Mouse (Mus musculus): ENCODE results near the gene Gm30302. TPM values are rescaled to one million over a fixed set of nuclear protein-coding genes. Genes with fewer than 3 reads are reported as not detected.

The Gm30302 gene
- polyA plus RNA-seq (2012; rRNA removed), result 0.03 TPM in 2 replicates

DNA sequence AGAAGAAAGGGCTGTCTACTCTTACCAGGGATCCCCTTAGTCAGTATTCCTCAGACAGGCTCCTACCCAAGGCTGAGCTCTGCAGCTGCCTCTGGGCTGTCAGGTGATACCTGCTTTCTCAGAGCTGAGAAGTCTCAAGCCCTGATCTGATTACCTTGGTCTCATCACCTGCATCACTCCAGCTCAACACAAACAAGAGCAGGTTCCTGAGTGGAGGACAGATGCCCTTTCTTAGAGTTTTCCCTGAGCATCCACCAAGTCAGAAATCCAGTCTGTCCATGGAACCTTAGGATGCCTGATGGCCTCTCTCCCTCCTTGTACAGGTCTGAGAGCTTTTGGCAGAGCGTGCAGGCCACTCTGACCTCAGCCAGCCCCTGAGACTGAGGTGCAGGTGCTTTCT is at the start of gene Gm30302:
Gm30302 (minus strand) TSS at position 101 of the 400 bp plus-strand sequence.

Other genes starting within 250 kb of the Gm30302 start
- 0.47 and 0.49 TPM in 2 replicates for gene Omd, start 216.5 kb downstream of the Gm30302 start, polyA plus RNA-seq (2012; rRNA removed)
- gene Ogn, start 191.0 kb downstream of the Gm30302 start, polyA plus RNA-seq (2012; rRNA removed), result 16.0 and 21.2 TPM in 2 replicates
- gene Cenpp, start 146.2 kb downstream of the Gm30302 start, polyA plus RNA-seq (2012; rRNA removed), result 0.60 and 1.1 TPM in 2 replicates
- gene Nol8, start 145.9 kb downstream of the Gm30302 start, polyA plus RNA-seq (2012; rRNA removed), result 0.63 and 0.66 TPM in 2 replicates
- 20.5 and 25.5 TPM in 2 replicates for gene Iars, start 116.9 kb downstream of the Gm30302 start, polyA plus RNA-seq (2012; rRNA removed)